In the genomic region with DNA sequence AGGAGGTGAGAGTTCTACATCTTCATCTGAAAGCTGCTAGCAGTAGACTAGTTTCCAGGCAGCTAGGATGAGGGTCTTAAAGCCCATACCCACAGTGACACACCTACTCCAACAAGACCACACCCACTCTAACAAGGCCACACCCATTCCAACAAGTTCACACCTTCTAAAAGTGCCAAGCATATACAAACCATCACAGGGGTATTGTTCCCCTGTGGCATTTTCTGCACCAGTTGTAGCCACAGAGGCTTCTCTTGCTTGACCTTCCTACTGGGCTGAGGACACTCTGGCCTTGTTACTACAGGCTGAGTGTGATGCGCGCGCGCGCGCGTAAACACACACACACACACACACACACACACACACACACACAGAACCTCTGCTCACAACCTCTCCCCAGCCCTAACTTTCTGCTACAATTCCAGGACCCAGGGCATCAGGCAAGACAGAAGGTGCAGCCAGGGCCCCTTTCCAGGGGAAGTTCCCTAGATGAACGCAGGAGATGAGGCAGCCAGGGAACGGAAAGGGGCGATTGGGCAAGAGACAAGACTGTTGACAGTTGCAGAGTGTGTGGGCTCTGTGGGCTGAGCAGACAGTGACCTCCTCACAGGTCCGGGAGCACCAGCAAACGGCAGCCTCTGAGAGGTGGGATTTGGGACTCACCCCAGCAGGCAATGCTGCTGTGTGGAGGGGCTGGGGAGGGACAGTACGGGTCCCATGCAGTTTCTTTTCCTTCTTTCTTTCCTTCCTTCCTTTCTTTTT, we compare ENCODE assay signal across 14 mouse cellular contexts. TPM values are rescaled to one million over a fixed set of nuclear protein-coding genes. Genes with fewer than 3 reads are reported as not detected.
A peak's percentile ranks its signal among the peaks of the same experiment; 100 is the strongest.
DNase-seq lines count a peak whose midpoint lies in the region; ATAC-seq and TF ChIP-seq lines count a peak whose summit lies in the region.
"Had no signal": no experiment of that assay in that cellular context is flagged by ENCODE, and none has a peak within 500 bp of the region (broad histone marks: within the 10 kb centered on the region; RNA-seq: fewer than 3 reads in every experiment).

Rab44 (plus strand) TSS at position 555 of the 762 bp plus-strand sequence.

- H3K9me3 ChIP-seq in MEL (replicated peaks; ENCODE audit: insufficient read depth, low read length), result no peaks in the 10 kb centered on the region
- H3K9me3 ChIP-seq in megakaryocyte, embryonic 14.5 days, result no peaks in the 10 kb centered on the region
- H3K9me3 ChIP-seq: embryonic facial prominence, embryonic 13.5 days; forebrain, embryonic 13.5 days had no signal

- H3K4me3 ChIP-seq in MEL (ENCODE audit: control insufficient read depth in 1 of 2, insufficient read depth in 1 of 2, low read depth in 2 of 2, low read length in 2 of 2), result peak within 1 kb of the TSS; percentile 40 to 74
- peak within 1 kb of the TSS; percentile 70 for H3K4me3 ChIP-seq in megakaryocyte, embryonic 14.5 days (replicated peaks)
- H3K4me3 ChIP-seq: embryonic facial prominence, embryonic 13.5 days; forebrain, embryonic 13.5 days had no signal

- no peak for TF ChIP-seq CTCF in MEL (IDR thresholded peaks at IDR 0.05 in 2 of 3, conservative IDR thresholded peaks at IDR 0.05 in 1 of 3; ENCODE audit: control insufficient read depth in 1 of 3, insufficient read depth in 1 of 3, low read depth in 2 of 3, low read length in 3 of 3, poor library complexity in 1 of 3, severe bottlenecking in 1 of 3)

- peak; percentile 84 for ATAC-seq in granulocyte monocyte progenitor cell, adult 5-6 weeks (replicated peaks; ENCODE audit: poor library complexity, severe bottlenecking)
- ATAC-seq: forebrain, embryonic 13.5 days; hindbrain, embryonic 16.5 days had no signal

- DNase-seq in lung, postnatal 36 days, result peak; percentile 43
- no peak for DNase-seq in lung, postnatal 25 days (ENCODE audit: low spot score)
- peak; percentile 74 for DNase-seq in MEL (ENCODE audit: low read depth, low spot score)
- no peak for DNase-seq in left cerebral cortex, postnatal 4 days
- no peak for DNase-seq in gastrocnemius, postnatal 36 days
- DNase-seq: cerebellum, postnatal 14 days had no signal

- TF ChIP-seq POLR2A in MEL (IDR thresholded peaks at IDR 0.05; ENCODE audit: control insufficient read depth in 1 of 2, insufficient read depth in 1 of 2, low read depth in 1 of 2, low read length in 2 of 2, poor library complexity in 1 of 2), result peak in 1 of 2 experiments; percentile 43; a peak in 1 of 4 replicates

- intact Hi-C loops in left cerebral cortex, postnatal 4 days (cut with DNase I), result no loop called here
- intact Hi-C loops in gastrocnemius, postnatal 36 days (cut with DNase I), result no loop called here

- no peaks in the 10 kb centered on the region for H3K27me3 ChIP-seq in MEL (ENCODE audit: control insufficient read depth in 1 of 2, insufficient read depth in 2 of 2, low read length in 2 of 2)
- H3K27me3 ChIP-seq in megakaryocyte, embryonic 14.5 days (replicated peaks), result peaks cover 7% of the 10 kb centered on the region
- H3K27me3 ChIP-seq: embryonic facial prominence, embryonic 13.5 days; forebrain, embryonic 13.5 days had no signal

- peaks cover 4 to 23% of the 10 kb centered on the region in 2 experiments; a peak in 3 of 4 replicates for H3K4me1 ChIP-seq in MEL (ENCODE audit: control insufficient read depth in 1 of 2, insufficient read depth in 2 of 2, low read length in 2 of 2)
- H3K4me1 ChIP-seq in megakaryocyte, embryonic 14.5 days, result peaks cover 41% of the 10 kb centered on the region
- H3K4me1 ChIP-seq: embryonic facial prominence, embryonic 13.5 days; forebrain, embryonic 13.5 days had no signal

- peak within 1 kb of the TSS; percentile 46 for H3K9ac ChIP-seq in MEL (ENCODE audit: control insufficient read depth, low read depth, low read length, poor library complexity, severe bottlenecking)
- H3K9ac ChIP-seq: embryonic facial prominence, embryonic 13.5 days; forebrain, embryonic 13.5 days had no signal

- peaks cover 0 to 11% of the 10 kb centered on the region in 2 experiments; a peak in 2 of 4 replicates for H3K36me3 ChIP-seq in MEL (ENCODE audit: control insufficient read depth in 1 of 2, insufficient read depth in 2 of 2, low read length in 2 of 2)
- no peaks in the 10 kb centered on the region for H3K36me3 ChIP-seq in megakaryocyte, embryonic 14.5 days (replicated peaks; ENCODE audit: low read length)
- H3K36me3 ChIP-seq: embryonic facial prominence, embryonic 13.5 days had no signal

- H3K79me2 ChIP-seq in MEL (ENCODE audit: control insufficient read depth, insufficient read depth, low read length, poor library complexity), result no peaks in the 10 kb centered on the region; the same call in 1 of the 2 replicates

- TF ChIP-seq RAD21 in MEL (IDR thresholded peaks at IDR 0.05; ENCODE audit: low read depth, low read length), result no peak

- TF ChIP-seq EP300 in MEL (IDR thresholded peaks at IDR 0.05; ENCODE audit: low read depth in 1 of 2, low read length in 2 of 2), result peak; percentile 24 to 58; a peak in 1 of 4 replicates

- peak within 1 kb of the TSS; percentile 71 for H3K27ac ChIP-seq in MEL (ENCODE audit: control insufficient read depth, low read depth, low read length)
- H3K27ac ChIP-seq: embryonic facial prominence, embryonic 13.5 days; forebrain, embryonic 13.5 days; macrophage; stomach, postnatal 0 days had no signal

TF ChIP-seq in MEL, 35 proteins besides CTCF, POLR2A, EP300 and RAD21:
- TF ChIP-seq TCF12 (IDR thresholded peaks at IDR 0.05; ENCODE audit: low read depth, low read length) (0 out of 2 replicates have a peak, but pooled peaks have one; percentile 7), MYB (IDR thresholded peaks at IDR 0.05; ENCODE audit: low read depth, low read length) (peak; percentile 54), MYC (IDR thresholded peaks at IDR 0.05; ENCODE audit: low read depth, low read length) (no peak), BHLHE40 (IDR thresholded peaks at IDR 0.05; ENCODE audit: borderline replicate concordance, low read depth, low read length) (no peak), MAFK (IDR thresholded peaks at IDR 0.05; ENCODE audit: borderline replicate concordance, low read depth, low read length) (no peak), ETS1 (IDR thresholded peaks at IDR 0.05; ENCODE audit: low read depth, low read length) (peak; percentile 17; the same call in 1 of the 2 replicates)

RNA-seq across cellular contexts. Expression of gene Rab44, which starts in this region (rescaled TPM):
- 5.4 and 9.5 TPM in 2 replicates for total RNA-seq in MEL (2012; rRNA removed)
- polyA plus RNA-seq in MEL (2012; ENCODE audit: insufficient read depth in 1 of 2, insufficient read length in 2 of 2, low read depth in 1 of 2, low replicate concordance in 2 of 2, missing spikeins in 1 of 2), result 1 to 10 TPM in 1 of 2 experiments, not detected in 1; 7.0 TPM
- 318 and 350 TPM in 2 replicates for total RNA-seq in granulocyte monocyte progenitor cell, adult 5-6 weeks (2014; fragmentation: Nextera tagmentation)
- 315 and 369 TPM in 2 replicates for total RNA-seq in granulocyte monocyte progenitor cell, adult 5-6 weeks (2017)
- polyA plus RNA-seq in megakaryocyte, embryonic 14.5 days (2012; ENCODE audit: insufficient read depth, low replicate concordance), result 3.4 and 22.3 TPM in 2 replicates
- 1 to 10 TPM in 1 of 2 experiments, under 1 TPM in 1; 0.54 to 1.0 TPM for total RNA-seq in left cerebral cortex, postnatal 4 days (2021)
- total RNA-seq in gastrocnemius, postnatal 36 days (2021), result under 1 TPM; 0.44 to 0.59 TPM
- polyA plus RNA-seq: forebrain, embryonic 13.5 days; limb, embryonic 11.5 days had no signal

Comparison
In these comparisons a context has a peak if more than half of its experiments do, and no peak if none do; other contexts are left out.
1. RNA of gene Rab44 (total RNA-seq): 315 to 369 TPM in granulocyte monocyte progenitor cell, adult 5-6 weeks; 5.4 to 9.5 TPM in MEL, 0.54 to 1.0 TPM in left cerebral cortex, postnatal 4 days and 0.44 to 0.59 TPM in gastrocnemius, postnatal 36 days; every median in the first group is over 10 times any median in the second.
2. DNase-seq: peak in lung, postnatal 36 days (single experiment) and MEL (single experiment); none in lung, postnatal 25 days (single experiment), left cerebral cortex, postnatal 4 days (single experiment) and gastrocnemius, postnatal 36 days (0 of 2).